Mouse (Mus musculus) kidney, adult 2 months (tissue): ENCODE data around the gene Il1rap.

ENCODE experiments used
- CTCF ChIP-seq: fragments of 200-500 bp; conservative IDR thresholded peaks from 2 replicates; pipeline ENCODE4 v1.5.1; 2011; ENCODE audit warnings: low read depth, mild to moderate bottlenecking, control low read depth, low read length, moderate library complexity, mixed read lengths; ENCODE audit not compliant: insufficient read depth, insufficient read length
- POLR2A ChIP-seq: fragments of 200-500 bp; IDR thresholded peaks from one replicate; pipeline ENCODE4 v1.6.1; 2011; ENCODE audit warnings: low read depth, low read length, control low read depth

DNA sequence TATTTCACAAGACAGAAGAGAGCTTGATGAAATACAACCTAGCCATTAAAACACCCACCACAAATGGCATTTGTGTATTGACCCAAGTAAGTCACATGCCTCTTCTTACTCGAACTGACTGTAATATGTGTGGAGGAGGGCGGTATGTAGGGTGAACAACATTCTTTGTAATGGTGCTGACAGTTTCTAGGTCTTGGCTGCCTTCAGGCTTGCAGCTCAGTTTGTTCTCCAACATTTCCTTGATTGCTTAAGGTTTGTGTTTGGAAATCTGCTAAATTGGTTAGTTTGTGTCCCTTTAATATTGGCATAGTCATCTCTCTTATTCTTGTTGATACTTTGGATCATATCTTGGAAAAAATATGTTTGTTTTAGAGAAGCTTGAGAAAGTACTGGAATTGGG is 87.6 kb downstream of the Il1rap start:
- TF ChIP-seq POLR2A, result no peak
- no peak for TF ChIP-seq CTCF
